Mouse (Mus musculus) ES-E14 (cell line): Measurements from ENCODE around the gene Lmntd1. TPM values are rescaled to one million over a fixed set of nuclear protein-coding genes. Genes with fewer than 3 reads are reported as not detected.

Experiments used
- DNase-seq: peaks from one replicate; pipeline ENCODE4 v3.0.0-alpha.2; 2013; ENCODE audit warnings: low read depth, low spot score
- H3K27ac ChIP-seq: 2 replicates; pipeline ENCODE4 v1.5.1; 2012; ENCODE audit warnings: low read depth, mild to moderate bottlenecking, low read length, moderate library complexity, mixed read lengths; ENCODE audit not compliant: poor library complexity, insufficient read depth, severe bottlenecking
- H3K36me3 ChIP-seq: 2 replicates; pipeline ENCODE4 v1.6.1; 2012; ENCODE audit warnings: mild to moderate bottlenecking, low read length, moderate library complexity, mixed read lengths; ENCODE audit not compliant: control insufficient read depth, poor library complexity, insufficient read depth, severe bottlenecking
- H3K4me1 ChIP-seq, 2 experiments: fragments of 150-350 bp in 1 of 2; sonication (generic) in 1 of 2; 2 replicates each; pipeline ENCODE4 v1.6.1; 2012; ENCODE audit warnings: low read length in 2 of 2, mild to moderate bottlenecking in 1 of 2, mixed read lengths in 1 of 2; ENCODE audit not compliant: control insufficient read depth in 2 of 2, insufficient read depth in 2 of 2, poor library complexity in 1 of 2
- H3K4me3 ChIP-seq, 2 experiments: fragments of 150-350 bp in 1 of 2; sonication (generic) in 1 of 2; 2 replicates each; pipeline ENCODE4 v1.5.1; 2012; ENCODE audit warnings: low read length in 2 of 2, low read depth in 1 of 2, mild to moderate bottlenecking in 1 of 2, mixed read lengths in 1 of 2; ENCODE audit not compliant: insufficient read depth in 1 of 2, poor library complexity in 1 of 2, severe bottlenecking in 1 of 2
- H3K9ac ChIP-seq: 2 replicates; pipeline ENCODE4 v1.6.1; 2012; ENCODE audit warnings: low read depth, mild to moderate bottlenecking, low read length, mixed read lengths; ENCODE audit not compliant: poor library complexity, insufficient read depth, severe bottlenecking
- H3K9me3 ChIP-seq: fragments of 150-350 bp; sonication (generic); 2 replicates; pipeline ENCODE4 v1.6.1; 2012; ENCODE audit warnings: low read depth, mild to moderate bottlenecking, low read length; ENCODE audit not compliant: control insufficient read depth, insufficient read depth
- CHD2 ChIP-seq: IDR thresholded peaks from 2 replicates; pipeline ENCODE4 v1.6.1; 2014; ENCODE audit warnings: mild to moderate bottlenecking, low read depth, low read length, inconsistent platforms
- HCFC1 ChIP-seq: IDR thresholded peaks from 2 replicates; pipeline ENCODE4 v1.6.1; 2012; ENCODE audit warnings: low read length, inconsistent platforms, borderline replicate concordance; ENCODE audit not compliant: insufficient read depth
- MAFK ChIP-seq: IDR thresholded peaks from 2 replicates; pipeline ENCODE4 v1.6.1; 2014; ENCODE audit warnings: mild to moderate bottlenecking, low read depth, low read length, inconsistent platforms; ENCODE audit not compliant: insufficient read depth
- ZC3H11A ChIP-seq: IDR thresholded peaks from 2 replicates; pipeline ENCODE4 v1.6.1; 2012; ENCODE audit warnings: low read depth, mild to moderate bottlenecking, inconsistent platforms, low read length, borderline replicate concordance
- ZNF384 ChIP-seq: IDR thresholded peaks from 2 replicates; pipeline ENCODE4 v1.6.1; 2012; ENCODE audit warnings: low read depth, low read length, inconsistent platforms
- in situ Hi-C, 2 experiments: fragments of 600-800 bp; cut with MboI; formaldehyde crosslinking; loops; one replicate each; pipeline ENCODE4 v1.15.1; 2025; ENCODE audit warnings: low sequenced_read_pairs in 2 of 2, inconsistent platforms in 1 of 2; ENCODE audit not compliant: unreplicated experiment in 2 of 2
- total RNA-seq: library from RNA; depleted of rRNA; stranded (reverse); fragments of 300-350 nt; gene quantifications from 2 replicates; pipeline ENCODE4 v1.2.3, GENCODE M21; 2012

The Lmntd1 gene
- total RNA-seq, 1 experiment = not detected

GRCm38 (mm10) chr6:145608693-145609092 is 5.4 kb downstream of the Lmntd1 start:
- H3K4me1 ChIP-seq = no peaks in the 10 kb centered on the region
- H3K4me3 ChIP-seq = no peak overlapping the region
- TF ChIP-seq ZC3H11A = no peak
- in situ Hi-C loops = no loop called here
- H3K9me3 ChIP-seq = no peaks in the 10 kb centered on the region
- no peaks in the 10 kb centered on the region for H3K36me3 ChIP-seq
- no peak overlapping the region for H3K27ac ChIP-seq
- H3K9ac ChIP-seq = no peak overlapping the region
- no peak for DNase-seq

GRCm38 (mm10) chr6:145607746-145608145 is 6.4 kb downstream of the Lmntd1 start:
- Histone ChIP-seq H3K4me1 (no peaks in the 10 kb centered on the region), H3K27ac (no peak overlapping the region), H3K36me3 (no peaks in the 10 kb centered on the region), H3K4me3 (no peak overlapping the region), H3K9me3 (no peaks in the 10 kb centered on the region), H3K9ac (no peak overlapping the region)
- DNase-seq = no peak
- TF ChIP-seq CHD2 (no peak), ZNF384 (no peak)
- in situ Hi-C loops = no loop called here

- H3K36me3 ChIP-seq = no peaks in the 10 kb centered on the region
- no peak for DNase-seq
- no peaks in the 10 kb centered on the region for H3K9me3 ChIP-seq
- in situ Hi-C loops = no loop called here
- TF ChIP-seq ZNF384 (no peak), CHD2 (no peak), MAFK (no peak), HCFC1 (no peak), ZC3H11A (no peak)
- H3K27ac ChIP-seq = no peak overlapping the region
- no peak overlapping the region for H3K9ac ChIP-seq
- no peaks in the 10 kb centered on the region for H3K4me1 ChIP-seq
- H3K4me3 ChIP-seq = no peak overlapping the region
Measured at GRCm38 (mm10) chr6:145605203-145605602, 8.9 kb downstream of the Lmntd1 start.

GRCm38 (mm10) chr6:145604648-145605047 is 9.5 kb downstream of the Lmntd1 start:
- Histone ChIP-seq H3K27ac (no peak overlapping the region), H3K4me3 (no peak overlapping the region), H3K4me1 (no peaks in the 10 kb centered on the region), H3K9ac (no peak overlapping the region), H3K9me3 (no peaks in the 10 kb centered on the region), H3K36me3 (no peaks in the 10 kb centered on the region)
- TF ChIP-seq ZNF384 = no peak
- no peak for TF ChIP-seq MAFK
- no peak for TF ChIP-seq CHD2
- TF ChIP-seq ZC3H11A = no peak
- no peak for TF ChIP-seq HCFC1
- in situ Hi-C loops = no loop called here
- no peak for DNase-seq

- DNase-seq = no peak
- H3K9ac ChIP-seq = no peak overlapping the region
- no peaks in the 10 kb centered on the region for H3K36me3 ChIP-seq
- TF ChIP-seq ZNF384 (no peak), ZC3H11A (no peak), HCFC1 (no peak), CHD2 (no peak), MAFK (no peak)
- H3K9me3 ChIP-seq = no peaks in the 10 kb centered on the region
- no peak overlapping the region for H3K27ac ChIP-seq
- no peak overlapping the region for H3K4me3 ChIP-seq
- in situ Hi-C loops = no loop called here
- no peaks in the 10 kb centered on the region for H3K4me1 ChIP-seq
Measured at GRCm38 (mm10) chr6:145604126-145604525, 10.0 kb downstream of the Lmntd1 start.
